Mouse (Mus musculus): ENCODE data around the gene Fam50a. TPM values are rescaled to one million over a fixed set of nuclear protein-coding genes. Genes with fewer than 3 reads are reported as not detected.

Fam50a gene
- polyA plus RNA-seq, 1 experiment from 2014 or later, result 42.6 TPM

DNA sequence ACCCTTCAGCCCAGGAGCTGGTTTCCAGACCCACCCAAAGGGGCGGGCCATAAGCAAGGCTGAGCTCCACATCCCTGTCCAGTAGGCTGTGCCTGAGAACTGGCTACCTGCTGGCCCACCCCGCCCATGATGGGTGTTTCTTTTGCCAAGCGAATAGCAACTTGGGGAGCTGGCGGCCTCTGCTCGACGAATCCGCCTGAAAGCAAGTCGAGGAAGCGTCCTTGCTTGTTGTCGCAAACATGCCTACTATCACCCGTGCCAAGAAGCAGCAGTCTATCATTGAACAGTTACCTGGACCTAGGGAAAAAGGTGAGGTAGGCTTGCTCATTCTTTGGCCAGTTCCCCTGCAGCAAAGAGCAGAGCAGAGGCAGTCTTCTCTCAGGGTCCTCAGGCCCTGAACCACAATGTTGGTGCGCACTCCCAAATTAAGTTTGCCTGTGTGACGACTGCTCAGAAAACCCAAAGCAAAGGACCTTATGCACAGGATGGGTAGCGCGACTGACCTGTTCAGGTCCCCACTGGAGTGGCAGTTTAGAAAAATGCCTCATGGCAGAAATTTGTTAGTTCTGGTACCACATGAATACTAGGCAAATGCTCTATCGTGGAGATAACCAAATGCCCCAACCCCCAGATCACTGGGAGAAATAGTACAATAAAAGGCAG is 31.0 kb upstream of the Fam50a start, which contains the start of the genes Taz and Dnase1l1:
Gene Taz (plus strand): TSS at position 181 of the 663 bp plus-strand sequence.
Gene Dnase1l1 (minus strand): TSS at position 606 of the 663 bp plus-strand sequence.
- no peaks in the 10 kb centered on the region for H3K9me3 ChIP-seq (replicated peaks; ENCODE audit: control insufficient read depth, low read length)
- H3K36me3 ChIP-seq (ENCODE audit: control insufficient read depth, insufficient read depth, low read length), result no peaks in the 10 kb centered on the region
- H3K27ac ChIP-seq (ENCODE audit: low read depth, low read length), result peak within 1 kb of the TSS; percentile 83
- peak within 1 kb of the TSS; percentile 49 for H3K4me3 ChIP-seq (ENCODE audit: low read depth, low read length)
- peaks cover 4% of the 10 kb centered on the region; the same call in 1 of the 2 replicates for H3K4me1 ChIP-seq (ENCODE audit: control insufficient read depth, insufficient read depth, low read length)
- DNase-seq (ENCODE audit: low spot score) (peak; percentile 50), ATAC-seq (peak; percentile 53)
- H3K4me2 ChIP-seq (ENCODE audit: low read length), result peak within 1 kb of the TSS; percentile 70
- H3K27me3 ChIP-seq (replicated peaks; ENCODE audit: control insufficient read depth, insufficient read depth, low read length), result no peaks in the 10 kb centered on the region
- WGBS, result 35% methylated on average over 16 of the region's 16 CpGs
- H3K9ac ChIP-seq (ENCODE audit: low read length), result peak within 1 kb of the TSS; percentile 75

GRCm38 (mm10) chrX:74282395-74283091 is 30.3 kb upstream of the Fam50a start:
- Histone ChIP-seq H3K9ac (ENCODE audit: low read length) (peak overlapping the region; percentile 75), H3K27me3 (replicated peaks; ENCODE audit: control insufficient read depth, insufficient read depth, low read length) (no peaks in the 10 kb centered on the region)
- WGBS, result 31% methylated on average over 39 of the region's 39 CpGs

GRCm38 (mm10) chrX:74283092-74283437 is 29.8 kb upstream of the Fam50a start:
- DNase-seq (ENCODE audit: low spot score) (no peak), ATAC-seq (peak; percentile 13; the same call in 1 of the 2 replicates)
- peak overlapping the region; percentile 70 for H3K4me2 ChIP-seq (ENCODE audit: low read length)
- peaks cover 4% of the 10 kb centered on the region; the same call in 1 of the 2 replicates for H3K4me1 ChIP-seq (ENCODE audit: control insufficient read depth, insufficient read depth, low read length)
- peak overlapping the region; percentile 83; the same call in 1 of the 2 replicates for H3K27ac ChIP-seq (ENCODE audit: low read depth, low read length)
- peak overlapping the region; percentile 75 for H3K9ac ChIP-seq (ENCODE audit: low read length)
- H3K36me3 ChIP-seq (ENCODE audit: control insufficient read depth, insufficient read depth, low read length), result no peaks in the 10 kb centered on the region
- no peaks in the 10 kb centered on the region for H3K9me3 ChIP-seq (replicated peaks; ENCODE audit: control insufficient read depth, low read length)
- H3K27me3 ChIP-seq (replicated peaks; ENCODE audit: control insufficient read depth, insufficient read depth, low read length), result no peaks in the 10 kb centered on the region
- 50% methylated on average over 5 of the region's 5 CpGs for WGBS
- peak overlapping the region; percentile 49 for H3K4me3 ChIP-seq (ENCODE audit: low read depth, low read length)

More at GRCm38 (mm10) chrX:74282395-74283091, 30.3 kb upstream of the Fam50a start:
- Histone ChIP-seq H3K9me3 (replicated peaks; ENCODE audit: control insufficient read depth, low read length) (no peaks in the 10 kb centered on the region), H3K4me2 (ENCODE audit: low read length) (peak overlapping the region; percentile 70), H3K36me3 (ENCODE audit: control insufficient read depth, insufficient read depth, low read length) (no peaks in the 10 kb centered on the region), H3K27ac (ENCODE audit: low read depth, low read length) (peak overlapping the region; percentile 83), H3K4me3 (ENCODE audit: low read depth, low read length) (peak overlapping the region; percentile 49), H3K4me1 (ENCODE audit: control insufficient read depth, insufficient read depth, low read length) (peaks cover 4% of the 10 kb centered on the region; the same call in 1 of the 2 replicates)
- DNase-seq (ENCODE audit: low spot score) (peak; percentile 95), ATAC-seq (peak; percentile 89)

- DNase-seq (ENCODE audit: low spot score) (no peak), ATAC-seq (no peak)
- no peak overlapping the region for H3K27ac ChIP-seq (ENCODE audit: low read depth, low read length)
- H3K9ac ChIP-seq (ENCODE audit: low read length), result no peak overlapping the region
- no peak overlapping the region for H3K4me3 ChIP-seq (ENCODE audit: low read depth, low read length)
- H3K9me3 ChIP-seq (replicated peaks; ENCODE audit: control insufficient read depth, low read length), result no peaks in the 10 kb centered on the region
- no peaks in the 10 kb centered on the region for H3K4me1 ChIP-seq (ENCODE audit: control insufficient read depth, insufficient read depth, low read length)
- no peaks in the 10 kb centered on the region for H3K27me3 ChIP-seq (replicated peaks; ENCODE audit: control insufficient read depth, insufficient read depth, low read length)
- WGBS, result 75% methylated on average over 4 of the region's 4 CpGs
- 0 out of 2 replicates have a peak, but pooled peaks cover 3% of the 10 kb centered on the region for H3K36me3 ChIP-seq (ENCODE audit: control insufficient read depth, insufficient read depth, low read length)
- no peak overlapping the region for H3K4me2 ChIP-seq (ENCODE audit: low read length)
These were observed 19.4 kb upstream of the Fam50a start for GRCm38 (mm10) chrX:74293431-74293830.

GRCm38 (mm10) chrX:74296538-74297448 is 16.0 kb upstream of the Fam50a start, which contains the start of gene Atp6ap1:
Atp6ap1 (plus strand) TSS chrX:74297097.
- Histone ChIP-seq H3K36me3 (ENCODE audit: control insufficient read depth, insufficient read depth, low read length) (peaks cover 24% of the 10 kb centered on the region), H3K4me1 (ENCODE audit: control insufficient read depth, insufficient read depth, low read length) (no peaks in the 10 kb centered on the region), H3K27me3 (replicated peaks; ENCODE audit: control insufficient read depth, insufficient read depth, low read length) (no peaks in the 10 kb centered on the region), H3K27ac (ENCODE audit: low read depth, low read length) (peak within 1 kb of the TSS; percentile 60), H3K9ac (ENCODE audit: low read length) (peak within 1 kb of the TSS; percentile 74), H3K4me3 (ENCODE audit: low read depth, low read length) (peak within 1 kb of the TSS; percentile 56), H3K4me2 (ENCODE audit: low read length) (peak within 1 kb of the TSS; percentile 68), H3K9me3 (replicated peaks; ENCODE audit: control insufficient read depth, low read length) (no peaks in the 10 kb centered on the region)
- DNase-seq (ENCODE audit: low spot score) (peak; percentile 96), ATAC-seq (peak; percentile 99)
- WGBS, result 31% methylated on average over 37 of the region's 37 CpGs

DNA sequence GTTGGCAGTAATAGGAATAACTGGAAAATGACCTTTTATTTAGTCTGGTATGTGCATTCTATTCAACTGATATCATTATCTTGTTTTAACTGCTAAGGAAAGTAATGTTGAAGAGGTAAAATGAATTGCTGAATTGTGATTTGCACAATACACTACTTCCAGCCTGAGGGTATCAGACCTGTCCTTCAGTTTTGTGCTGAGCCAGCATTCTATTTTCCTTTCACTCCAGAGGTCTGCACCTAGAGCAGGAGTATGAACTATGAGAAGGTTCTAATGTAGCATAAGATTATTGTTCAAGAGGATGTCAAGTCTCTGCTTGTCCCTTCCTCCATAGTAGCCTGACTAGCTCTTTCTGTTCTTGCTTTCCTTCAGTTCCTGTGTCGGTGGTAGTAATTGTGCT is 14.5 kb upstream of the Fam50a start:
- Histone ChIP-seq H3K4me2 (ENCODE audit: low read length) (no peak overlapping the region), H3K27me3 (replicated peaks; ENCODE audit: control insufficient read depth, insufficient read depth, low read length) (no peaks in the 10 kb centered on the region), H3K9ac (ENCODE audit: low read length) (no peak overlapping the region), H3K27ac (ENCODE audit: low read depth, low read length) (no peak overlapping the region), H3K36me3 (ENCODE audit: control insufficient read depth, insufficient read depth, low read length) (peaks cover 35% of the 10 kb centered on the region), H3K4me1 (ENCODE audit: control insufficient read depth, insufficient read depth, low read length) (no peaks in the 10 kb centered on the region), H3K4me3 (ENCODE audit: low read depth, low read length) (no peak overlapping the region), H3K9me3 (replicated peaks; ENCODE audit: control insufficient read depth, low read length) (no peaks in the 10 kb centered on the region)
- DNase-seq (ENCODE audit: low spot score), result no peak
- no peak for ATAC-seq
- WGBS, result 87% methylated on average over 1 of the region's 1 CpGs

DNA sequence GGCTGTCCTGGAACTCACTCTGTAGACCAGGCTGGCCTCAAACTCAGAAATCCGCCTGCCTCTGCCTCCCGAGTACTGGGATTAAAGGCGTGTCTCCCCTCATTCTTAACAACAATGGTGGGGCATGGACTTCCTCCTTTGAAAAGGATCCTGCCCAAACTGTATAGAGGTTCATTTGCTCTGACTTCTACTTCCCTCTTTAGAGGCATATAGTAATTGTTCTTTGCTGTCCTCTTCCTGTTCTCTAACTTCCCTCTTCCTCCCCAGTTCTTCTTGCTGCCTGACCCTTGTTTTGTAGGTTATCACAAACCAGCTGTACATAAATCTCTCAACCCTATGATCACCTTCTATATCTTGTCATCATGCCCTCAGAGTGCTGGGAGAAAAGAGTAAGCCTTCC is 13.1 kb upstream of the Fam50a start:
- DNase-seq (ENCODE audit: low spot score), result no peak
- no peak overlapping the region for H3K27ac ChIP-seq (ENCODE audit: low read depth, low read length)

GRCm38 (mm10) chrX:74304867-74305700 is 7.7 kb upstream of the Fam50a start, which contains the start of gene Gdi1:
Gdi1 (plus strand) TSS chrX:74304998.
- Histone ChIP-seq H3K4me3 (ENCODE audit: low read depth, low read length) (peak within 1 kb of the TSS; percentile 51), H3K27me3 (replicated peaks; ENCODE audit: control insufficient read depth, insufficient read depth, low read length) (no peaks in the 10 kb centered on the region), H3K4me1 (ENCODE audit: control insufficient read depth, insufficient read depth, low read length) (peaks cover 7% of the 10 kb centered on the region), H3K27ac (ENCODE audit: low read depth, low read length) (peak within 1 kb of the TSS; percentile 94), H3K9me3 (replicated peaks; ENCODE audit: control insufficient read depth, low read length) (no peaks in the 10 kb centered on the region), H3K4me2 (ENCODE audit: low read length) (peak within 1 kb of the TSS; percentile 72), H3K9ac (ENCODE audit: low read length) (peak within 1 kb of the TSS; percentile 80), H3K36me3 (ENCODE audit: control insufficient read depth, insufficient read depth, low read length) (peaks cover 71% of the 10 kb centered on the region)
- ATAC-seq (peak; percentile 87), DNase-seq (ENCODE audit: low spot score) (peak; percentile 82)
- 22% methylated on average over 41 of the region's 41 CpGs for WGBS

More for the DNA sequence above, 13.1 kb upstream of the Fam50a start:
- Histone ChIP-seq H3K9me3 (replicated peaks; ENCODE audit: control insufficient read depth, low read length) (no peaks in the 10 kb centered on the region), H3K4me2 (ENCODE audit: low read length) (no peak overlapping the region), H3K4me1 (ENCODE audit: control insufficient read depth, insufficient read depth, low read length) (no peaks in the 10 kb centered on the region), H3K36me3 (ENCODE audit: control insufficient read depth, insufficient read depth, low read length) (peaks cover 41% of the 10 kb centered on the region), H3K4me3 (ENCODE audit: low read depth, low read length) (no peak overlapping the region), H3K9ac (ENCODE audit: low read length) (no peak overlapping the region), H3K27me3 (replicated peaks; ENCODE audit: control insufficient read depth, insufficient read depth, low read length) (no peaks in the 10 kb centered on the region)
- WGBS, result 82% methylated on average over 3 of the region's 3 CpGs
- ATAC-seq, result no peak
